In the genomic region with DNA sequence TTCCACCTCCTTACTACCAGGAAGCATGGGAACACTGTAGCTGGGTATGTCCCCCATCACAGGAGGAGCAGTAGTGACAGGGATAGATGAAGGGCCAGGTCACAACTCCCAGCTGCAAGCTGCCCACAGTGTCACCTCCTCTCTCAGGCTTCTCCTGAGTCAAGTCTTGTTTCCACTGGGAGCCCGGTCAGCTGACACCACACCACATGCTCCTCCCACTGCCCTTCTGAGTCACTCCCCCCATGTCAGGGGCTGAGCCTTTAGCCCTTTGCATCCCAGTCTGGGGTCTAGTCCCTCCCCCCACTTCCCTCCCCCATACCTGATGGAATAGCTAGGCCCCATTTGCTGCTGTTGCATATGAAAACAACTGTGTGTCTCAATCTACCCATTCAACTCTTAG, we compare ENCODE assay signal across 8 mouse cellular contexts. TPM values are rescaled to one million over a fixed set of nuclear protein-coding genes. Genes with fewer than 3 reads are reported as not detected.
DNase-seq lines count a peak whose midpoint lies in the region; ATAC-seq lines count a peak whose summit lies in the region.

No protein-coding gene starts in this region.

- H3K9ac ChIP-seq in kidney, embryonic 15.5 days: no peak overlapping the region
- H3K9ac ChIP-seq in neural tube, embryonic 14.5 days (replicated peaks; ENCODE audit: low read depth, low read length): no peak overlapping the region

- no peaks in the 10 kb centered on the region for H3K27me3 ChIP-seq in kidney, embryonic 15.5 days
- H3K27me3 ChIP-seq in neural tube, embryonic 14.5 days (ENCODE audit: control insufficient read depth, insufficient read depth, low read length): no peaks in the 10 kb centered on the region

- H3K27ac ChIP-seq in kidney, embryonic 15.5 days: peak overlapping the region; percentile 68
- no peak overlapping the region for H3K27ac ChIP-seq in neural tube, embryonic 14.5 days (ENCODE audit: low read depth, low read length)

- no peak overlapping the region for H3K4me2 ChIP-seq in kidney, embryonic 15.5 days
- H3K4me2 ChIP-seq in neural tube, embryonic 14.5 days (ENCODE audit: low read depth, low read length): no peak overlapping the region

- no peak overlapping the region for H3K4me3 ChIP-seq in kidney, embryonic 15.5 days (replicated peaks)
- no peak overlapping the region for H3K4me3 ChIP-seq in neural tube, embryonic 14.5 days (ENCODE audit: low read depth, low read length)

- peaks cover 45% of the 10 kb centered on the region for H3K4me1 ChIP-seq in kidney, embryonic 15.5 days
- H3K4me1 ChIP-seq in neural tube, embryonic 14.5 days (ENCODE audit: control insufficient read depth, insufficient read depth, low read length): peaks cover 21% of the 10 kb centered on the region

- H3K9me3 ChIP-seq in kidney, embryonic 15.5 days (replicated peaks): no peaks in the 10 kb centered on the region
- no peaks in the 10 kb centered on the region for H3K9me3 ChIP-seq in neural tube, embryonic 14.5 days (ENCODE audit: control insufficient read depth, low read length)

- DNase-seq in adrenal gland, adult 2 months: peak; percentile 67
- no peak for DNase-seq in adrenal gland, postnatal 25 days
- DNase-seq in kidney, postnatal 14 days: no peak
- peak; percentile 50 for DNase-seq in kidney, postnatal 10 days
- no peak for DNase-seq in urinary bladder, postnatal 10 days (ENCODE audit: low spot score)
- no peak for DNase-seq in c-Kit-positive CD71-positive TER-119-positive erythroid progenitor cells, embryonic 14.5 days (ENCODE audit: low spot score)

- 8% methylated on average over 1 of the region's 1 CpGs for WGBS in kidney, embryonic 15.5 days
- 37% methylated on average over 1 of the region's 1 CpGs for WGBS in neural tube, embryonic 14.5 days

- peaks cover 54% of the 10 kb centered on the region for H3K36me3 ChIP-seq in kidney, embryonic 15.5 days
- 0 out of 2 replicates have a peak, but pooled peaks cover 6% of the 10 kb centered on the region for H3K36me3 ChIP-seq in neural tube, embryonic 14.5 days (ENCODE audit: control insufficient read depth, insufficient read depth, low read length)

- peak; percentile 22; the same call in 1 of the 2 replicates for ATAC-seq in kidney, embryonic 15.5 days (replicated peaks; ENCODE audit: low FRiP score)
- ATAC-seq in neural tube, embryonic 14.5 days (ENCODE audit: low read depth): peak; percentile 25; the same call in 1 of the 2 replicates

RNA-seq across cellular contexts. Expression of a gene that starts 21.3 kb away (rescaled TPM):
- 100 to 1,000 TPM in 1 of 2 experiments, 10 to 100 TPM in 1; 75.1 to 135 TPM for total RNA-seq in adrenal gland, adult 2 months (2021)
- 153 and 231 TPM in 2 replicates for polyA plus RNA-seq in adrenal gland, adult 2 months (2012; rRNA removed)
- 140 and 171 TPM in 2 replicates for total RNA-seq in adrenal gland, postnatal 25 days (2021)
- 7.2 and 7.5 TPM in 2 replicates for polyA plus RNA-seq in kidney, embryonic 15.5 days (2015; fragmentation: Nextera tagmentation; extraction: Ambion mirVana)
- 17.7 and 18.1 TPM in 2 replicates for polyA plus RNA-seq in neural tube, embryonic 14.5 days (2014; fragmentation: Nextera tagmentation; extraction: Ambion mirVana)

Comparison
In these comparisons a context has a peak if more than half of its experiments do, and no peak if none do; other contexts are left out.
1. DNase-seq: peak in adrenal gland, adult 2 months (single experiment) and kidney, postnatal 10 days (single experiment); none in adrenal gland, postnatal 25 days (single experiment), kidney, postnatal 14 days (single experiment), urinary bladder, postnatal 10 days (single experiment) and c-Kit-positive CD71-positive TER-119-positive erythroid progenitor cells, embryonic 14.5 days (single experiment).